Mouse (Mus musculus): ENCODE measurements around the gene Rnf150.
"Not testable (repeated sequence)": the region's sequence is repeated elsewhere in the genome, so short reads cannot be mapped to it uniquely, and the experiment has no call there.

Rnf150 gene

DNA sequence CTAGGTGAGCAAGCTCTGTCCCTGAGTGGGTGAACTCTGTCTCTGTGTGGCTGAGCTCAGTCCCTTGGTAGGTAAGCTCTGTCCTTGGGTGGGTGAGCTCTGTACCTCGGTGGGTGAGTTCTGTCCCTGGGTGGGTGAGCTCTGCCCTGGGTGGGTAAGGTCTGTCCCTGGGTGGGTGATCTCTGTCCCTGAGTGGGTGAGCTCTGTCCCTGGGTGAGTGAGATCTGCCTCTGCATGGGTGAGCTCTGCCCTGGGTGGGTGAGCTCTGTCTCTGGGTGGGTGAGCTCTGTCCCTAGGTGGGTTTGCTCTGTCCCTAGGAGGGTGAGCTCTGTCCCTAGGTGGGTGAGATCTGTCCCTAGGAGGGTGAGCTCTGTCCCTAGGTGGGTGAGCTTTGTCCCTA lies 213.5 kb downstream of the Rnf150 start:
- DNase-seq (ENCODE audit: extremely low read depth, low read depth) = no peak

DNA sequence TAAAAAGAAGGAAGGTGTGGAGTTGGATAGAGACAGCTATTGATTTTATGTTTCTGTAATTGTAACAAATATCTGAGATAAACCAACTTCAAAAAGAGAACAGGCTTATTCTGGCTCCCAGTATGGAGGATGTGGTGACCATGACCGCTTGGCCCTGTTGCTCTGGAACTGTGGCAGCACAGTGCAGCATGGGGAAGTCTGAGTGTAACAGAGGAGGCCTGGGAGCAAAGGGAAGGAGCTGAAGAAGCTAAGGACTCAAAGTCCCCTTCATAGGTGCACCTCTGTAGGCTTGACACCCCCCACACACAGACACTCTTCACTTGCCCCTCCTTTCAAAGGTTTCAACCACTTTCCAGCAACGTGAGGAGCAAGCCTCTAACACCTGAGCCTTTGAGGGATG lies 214.2 kb downstream of the Rnf150 start:
- no peak for DNase-seq (ENCODE audit: extremely low read depth, low read depth)

DNA sequence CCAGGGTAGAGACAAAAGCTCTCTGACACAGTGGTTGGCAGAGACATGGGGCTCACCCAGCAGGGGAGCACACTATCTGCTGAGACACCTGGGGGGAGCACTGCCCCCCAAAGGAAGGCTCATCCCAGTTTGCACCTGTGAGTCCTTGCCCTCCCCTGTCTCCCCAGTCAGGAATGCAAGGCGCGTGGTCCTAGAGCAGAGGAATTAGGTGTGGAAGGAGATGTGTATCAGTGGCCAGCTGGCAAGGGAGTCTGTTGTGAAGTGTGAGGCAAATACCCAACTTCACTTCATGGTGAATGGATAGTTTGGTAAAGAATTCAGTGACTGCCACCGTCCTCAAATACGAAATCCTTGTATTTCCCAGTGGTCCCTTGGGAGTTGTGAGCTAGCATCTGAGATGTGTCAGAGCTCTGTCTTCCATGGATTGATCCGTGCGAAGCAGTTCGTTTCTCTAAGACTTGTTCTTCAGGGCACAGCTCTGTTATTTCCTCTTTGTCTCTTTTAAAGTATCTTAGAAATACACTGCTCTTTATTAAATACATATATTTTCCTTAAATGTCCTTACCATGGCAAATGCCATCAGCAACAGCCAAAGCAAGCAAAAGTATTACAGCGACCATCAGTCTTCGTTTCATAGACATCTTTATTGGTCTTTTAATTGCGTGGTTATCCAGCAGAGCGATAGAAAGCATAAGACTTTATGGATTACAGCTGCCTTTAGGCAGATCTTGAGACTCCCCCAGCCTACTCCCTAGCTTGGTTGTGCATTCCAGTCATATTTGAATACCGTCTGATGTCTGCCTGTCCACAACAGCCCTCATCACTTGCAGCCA lies 215.8 kb downstream of the Rnf150 start:
- DNase-seq (ENCODE audit: extremely low read depth, low read depth) = no peak

DNA sequence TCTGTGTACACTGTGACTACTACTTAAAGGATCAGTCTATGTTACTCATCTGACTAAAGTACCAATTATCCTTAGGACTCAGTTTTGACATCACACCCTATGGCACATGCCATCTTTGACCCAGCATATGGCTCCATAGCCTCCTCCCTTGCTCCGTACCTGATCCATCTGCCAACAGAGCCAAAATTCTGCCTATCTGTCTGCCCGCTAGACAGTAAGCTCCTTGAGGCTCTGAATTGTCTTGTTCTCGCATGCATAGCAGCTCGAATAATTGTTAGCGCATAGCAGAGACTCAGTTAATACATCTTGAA lies 216.3 kb downstream of the Rnf150 start:
- DNase-seq (ENCODE audit: extremely low read depth, low read depth) = no peak

DNA sequence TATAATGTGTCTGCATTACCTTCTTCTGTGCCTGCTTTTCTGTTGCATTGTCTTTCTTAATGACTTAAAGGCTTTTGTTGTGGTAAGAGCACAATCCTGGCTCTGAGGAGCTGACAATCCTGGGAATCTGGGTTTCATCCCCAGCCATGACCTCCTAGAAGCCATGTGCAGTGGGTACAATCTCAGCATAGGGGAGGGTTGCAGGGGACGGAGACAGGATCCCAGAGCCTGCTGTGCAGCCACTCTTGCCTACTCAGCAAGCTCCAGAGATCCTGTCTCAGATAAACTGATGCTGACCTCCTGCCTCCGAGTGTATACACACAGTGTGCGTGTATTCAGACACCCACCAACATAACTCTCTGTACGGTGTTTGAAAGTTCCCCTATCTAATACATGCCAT lies 218.1 kb downstream of the Rnf150 start:
- DNase-seq (ENCODE audit: extremely low read depth, low read depth) = no peak

DNA sequence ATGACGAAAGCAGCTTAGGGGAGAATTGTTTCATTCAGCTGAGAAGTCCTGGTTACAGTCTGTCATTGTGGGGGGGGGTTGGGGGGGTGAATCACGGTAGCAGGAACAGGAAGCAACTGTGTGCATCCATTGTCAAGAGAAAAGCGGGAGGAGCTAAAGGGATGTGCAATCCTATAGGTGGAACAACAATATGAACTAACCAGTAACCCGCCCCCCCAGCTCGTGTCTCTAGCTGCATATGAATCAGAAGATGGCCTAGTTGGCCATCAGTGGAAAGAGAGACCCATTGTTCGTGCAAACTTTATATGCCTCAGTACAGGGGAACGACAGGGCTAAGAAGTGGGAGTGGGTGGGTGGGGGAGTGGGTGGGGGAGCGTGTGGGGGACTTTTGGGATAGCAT lies 218.7 kb downstream of the Rnf150 start:
- DNase-seq (ENCODE audit: extremely low read depth, low read depth) = not testable (repeated sequence)

DNA sequence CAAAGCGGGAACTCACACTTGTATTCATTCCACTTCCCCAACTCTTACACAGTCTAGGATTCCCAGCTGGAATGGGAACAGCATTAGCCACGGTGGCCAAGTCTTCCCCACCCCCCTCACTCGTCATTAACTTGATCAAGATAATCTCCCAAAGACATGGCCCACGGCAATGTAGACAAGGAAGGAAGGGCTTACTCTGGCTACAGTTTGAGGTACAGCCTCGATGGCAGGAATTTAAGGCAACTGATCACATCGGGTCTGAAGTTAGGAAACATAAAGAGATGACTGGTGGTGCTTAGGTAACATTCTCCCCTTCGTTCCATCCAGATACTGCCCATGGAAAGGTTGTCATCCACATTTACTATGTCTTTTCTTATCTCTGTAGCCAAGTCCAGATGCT lies 219.1 kb downstream of the Rnf150 start:
- no peak for DNase-seq (ENCODE audit: extremely low read depth, low read depth)

DNA sequence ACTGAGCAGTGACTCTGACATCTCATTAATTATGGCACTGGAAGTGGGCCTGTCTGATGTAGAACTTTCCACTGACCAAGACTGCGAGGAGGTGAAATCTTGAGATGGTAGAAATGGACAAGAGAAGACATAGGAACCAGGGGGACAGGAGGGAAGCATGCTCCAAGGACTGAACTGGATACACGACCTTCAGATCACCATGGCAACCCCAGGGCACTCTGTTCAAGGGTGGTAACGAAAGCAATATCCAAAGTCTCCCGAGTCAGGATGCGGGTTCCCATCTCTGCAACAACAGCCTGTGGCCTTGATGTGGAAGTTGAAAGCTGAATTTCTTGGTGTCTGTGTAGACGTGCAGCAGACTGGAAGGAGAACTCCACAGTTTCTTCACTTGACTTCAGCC lies 220.3 kb downstream of the Rnf150 start:
- no peak for DNase-seq (ENCODE audit: extremely low read depth, low read depth)

DNA sequence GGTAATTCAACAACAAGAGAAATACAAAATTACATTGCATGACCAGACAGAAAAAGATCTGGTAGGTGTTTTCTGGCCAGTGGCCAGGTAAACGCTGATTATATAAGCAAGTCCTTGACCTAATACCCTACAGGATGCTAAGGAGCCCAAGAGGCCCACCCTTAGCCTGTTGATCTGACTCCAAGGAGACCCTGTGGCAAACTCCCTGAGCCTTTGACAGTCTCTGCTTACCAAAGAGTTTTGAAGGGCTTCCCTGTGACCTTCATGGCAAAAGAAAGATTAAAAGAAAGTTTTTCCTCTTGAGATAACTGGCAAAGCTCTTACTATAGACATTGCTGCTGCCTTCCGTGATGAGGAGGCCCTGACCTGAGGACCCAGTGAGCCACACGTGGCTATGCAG lies 222.4 kb downstream of the Rnf150 start:
- no peak for DNase-seq (ENCODE audit: extremely low read depth, low read depth)

DNA sequence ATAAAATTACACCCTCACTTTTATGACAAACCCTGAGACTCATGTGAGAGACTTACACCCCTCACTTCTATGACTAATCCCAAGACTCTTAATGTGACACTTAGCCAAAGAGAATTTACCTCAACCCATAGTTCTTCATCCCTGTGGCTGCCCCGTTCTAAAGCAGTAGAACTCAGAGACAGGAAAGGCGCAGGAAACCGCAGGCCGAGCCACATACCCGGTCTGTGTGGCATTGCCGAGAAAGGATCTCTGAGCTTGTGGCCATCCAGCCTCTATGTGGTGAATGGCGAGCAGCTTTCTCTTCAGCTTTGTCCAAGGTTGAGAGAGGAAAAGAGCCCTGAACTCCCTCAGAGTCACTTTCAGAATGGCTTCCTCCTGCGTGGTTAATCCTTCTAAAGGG lies 223.5 kb downstream of the Rnf150 start:
- DNase-seq (ENCODE audit: extremely low read depth, low read depth) = no peak

DNA sequence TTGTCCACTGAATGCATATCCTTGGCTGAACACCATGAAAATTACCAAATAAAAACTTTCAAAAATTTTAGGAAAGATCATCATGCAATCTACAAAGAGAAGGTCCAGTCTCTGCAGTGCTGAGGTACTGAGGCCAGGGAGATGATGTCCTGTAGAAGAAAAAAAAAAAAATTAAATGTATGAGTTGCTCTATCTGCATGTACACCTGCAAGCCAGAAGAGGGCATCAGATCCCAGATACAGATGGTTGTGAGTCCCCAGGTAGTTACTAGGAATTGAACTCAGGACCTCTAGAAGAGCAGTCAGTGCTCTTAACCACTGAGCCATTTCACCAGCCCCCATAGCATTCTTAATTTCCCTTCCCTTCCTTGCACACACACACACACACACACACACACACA lies 224.4 kb downstream of the Rnf150 start:
- no peak for DNase-seq (ENCODE audit: extremely low read depth, low read depth)

DNA sequence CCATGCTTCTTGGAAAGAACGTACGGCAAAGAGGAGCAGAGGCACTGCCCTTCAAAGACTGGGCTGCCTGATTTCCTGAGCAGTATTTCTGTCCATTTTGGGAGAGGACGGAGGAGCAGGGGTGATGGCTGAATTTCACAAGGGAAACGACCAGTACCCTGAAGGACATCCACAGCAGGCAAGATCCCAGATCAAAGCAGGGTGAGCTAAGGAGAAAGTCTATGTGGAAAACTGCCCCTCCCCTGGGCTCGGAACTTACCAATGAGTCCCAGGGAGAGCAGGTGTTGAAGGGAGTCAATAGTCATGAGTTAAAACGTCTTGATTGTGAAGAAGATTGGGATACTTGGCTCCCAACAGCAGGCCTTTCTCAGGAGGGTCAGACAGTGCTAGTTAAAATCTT lies 225.0 kb downstream of the Rnf150 start:
- DNase-seq (ENCODE audit: extremely low read depth, low read depth) = no peak

DNA sequence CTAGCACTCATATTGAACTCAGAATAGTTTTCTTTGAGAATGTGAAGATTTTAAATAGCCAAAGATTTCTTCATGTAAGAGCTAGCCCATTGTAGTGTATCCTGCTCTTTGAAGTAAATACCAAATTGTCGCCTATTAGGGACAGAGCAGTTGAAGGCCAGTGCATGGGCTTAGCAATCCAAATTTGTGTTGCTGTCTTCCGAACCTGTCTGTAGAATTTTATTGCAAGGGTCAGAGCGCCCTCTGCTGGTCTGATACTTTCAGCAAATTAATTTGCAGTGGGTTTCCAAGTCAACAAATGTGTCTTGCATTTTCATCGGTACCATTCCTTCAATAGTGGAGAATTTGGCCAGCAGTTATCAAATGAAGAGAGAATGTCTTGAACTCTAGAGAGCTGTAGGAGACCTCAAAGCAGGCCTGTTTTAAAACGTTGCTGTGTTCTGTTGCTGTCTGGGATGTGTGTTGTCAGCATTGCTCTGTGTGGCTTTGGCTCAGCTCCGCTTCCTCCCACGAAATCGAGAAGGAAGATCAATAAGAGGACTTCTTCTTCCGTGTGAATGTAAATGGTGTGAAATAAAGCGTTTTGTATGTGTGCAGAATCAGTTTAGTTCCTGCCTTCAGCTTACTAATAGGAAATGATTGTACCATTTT lies 226.3 kb downstream of the Rnf150 start:
- peak; percentile 59 for DNase-seq (ENCODE audit: extremely low read depth, low read depth)

DNA sequence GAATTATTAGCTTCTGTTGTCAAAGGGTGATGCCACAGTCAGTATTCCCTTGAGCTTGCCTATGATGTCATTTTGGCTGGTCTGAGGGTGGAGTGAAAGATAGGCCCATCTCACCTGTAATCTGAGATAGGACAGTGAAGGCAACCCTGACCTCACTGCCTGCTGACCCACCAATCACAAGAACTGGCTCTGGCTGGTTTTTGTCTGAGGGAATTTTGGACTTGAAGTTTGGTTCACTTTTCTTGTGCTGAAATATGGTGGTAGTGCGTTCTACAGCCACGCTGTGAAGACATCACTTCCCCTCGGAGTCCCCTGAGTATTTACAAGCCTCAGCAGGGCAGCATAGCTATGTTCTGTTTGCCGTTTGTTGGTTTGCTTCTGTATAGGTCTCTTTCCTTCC lies 227.3 kb downstream of the Rnf150 start:
- DNase-seq (ENCODE audit: extremely low read depth, low read depth) = no peak

DNA sequence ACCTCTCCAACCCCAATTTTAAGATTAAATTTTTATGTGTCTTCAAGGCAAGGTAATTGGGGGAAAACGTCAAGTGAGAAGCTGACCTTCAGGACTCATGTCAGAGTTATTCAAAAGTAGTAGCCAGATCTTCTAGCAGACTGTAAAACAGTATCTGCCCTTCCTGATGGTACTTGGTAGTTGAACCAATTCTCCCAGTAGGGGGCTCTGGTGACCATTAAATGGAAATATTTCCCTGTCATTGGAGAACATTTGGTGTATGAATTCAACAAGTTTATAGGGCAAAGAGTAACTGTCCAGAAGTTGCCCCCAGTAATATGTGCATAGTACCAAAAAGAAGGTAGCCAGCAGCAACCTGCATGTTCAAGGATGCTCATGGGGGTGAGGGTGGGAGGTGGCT lies 236.9 kb downstream of the Rnf150 start:
- no peak for DNase-seq (ENCODE audit: extremely low read depth, low read depth)

DNA sequence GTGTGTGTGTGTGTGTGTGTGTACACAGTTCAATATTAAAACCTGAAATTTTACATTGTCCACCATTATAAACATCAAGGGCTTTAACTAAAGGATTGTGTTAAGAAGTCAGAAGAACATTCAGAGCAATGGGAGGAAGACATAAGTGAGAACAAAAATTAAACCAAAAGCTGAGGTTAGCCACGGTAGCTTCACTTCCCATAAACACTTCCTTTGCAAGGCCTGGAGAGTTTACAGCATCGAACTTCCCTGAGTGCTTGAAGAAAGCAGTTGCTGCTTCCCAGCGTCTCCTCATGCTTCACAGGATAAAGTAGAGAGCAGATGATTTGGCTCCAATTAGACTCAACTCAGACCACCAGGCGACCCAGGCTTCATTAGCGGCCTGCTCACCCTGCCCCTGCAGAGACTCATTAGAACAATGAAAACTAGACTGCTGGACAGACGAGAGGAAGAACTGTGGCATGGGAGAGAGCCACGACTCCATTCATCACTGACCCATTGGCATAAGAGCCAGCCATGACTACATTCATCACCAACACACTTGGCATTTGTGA lies 239.9 kb downstream of the Rnf150 start:
- DNase-seq (ENCODE audit: extremely low read depth, low read depth) = no peak

DNA sequence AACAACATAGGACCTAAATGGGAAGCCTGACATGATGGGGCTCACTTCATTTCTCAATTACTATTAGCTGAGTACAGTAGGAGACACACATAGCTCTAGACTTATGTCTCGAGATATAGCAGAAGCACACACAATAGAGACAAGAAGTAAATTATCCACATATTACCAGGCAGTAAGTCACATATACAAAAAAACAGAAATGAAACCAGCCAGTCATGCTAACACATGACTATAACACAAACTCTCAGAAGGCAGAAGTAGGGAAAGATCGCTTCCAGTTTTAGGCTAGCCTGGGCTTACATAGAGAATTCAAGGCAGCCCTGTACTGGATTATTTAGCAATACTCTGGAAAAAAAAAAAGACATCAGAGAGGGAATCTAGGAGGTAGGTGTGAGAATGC lies 240.8 kb downstream of the Rnf150 start:
- no peak for DNase-seq (ENCODE audit: extremely low read depth, low read depth)

DNA sequence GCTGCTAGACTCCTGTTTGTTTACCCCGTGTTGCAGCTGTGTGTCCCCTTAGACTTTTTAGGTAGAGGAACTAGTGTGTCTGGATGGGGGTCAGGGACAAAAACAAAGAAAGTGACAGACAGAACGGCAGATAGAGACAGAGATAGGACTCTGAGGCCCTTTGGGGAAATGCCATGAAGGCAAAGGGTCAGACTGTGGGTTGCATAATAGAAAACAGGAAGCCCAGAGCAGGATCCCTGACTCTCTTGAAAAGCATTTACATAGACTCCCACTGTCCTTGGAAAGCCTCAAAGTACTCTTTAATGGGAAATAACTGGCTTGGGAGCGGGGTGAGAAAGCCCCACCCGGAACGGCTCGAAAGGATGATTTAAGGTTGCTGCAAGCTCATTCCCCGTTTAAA lies 246.6 kb downstream of the Rnf150 start:
- no peak for DNase-seq (ENCODE audit: extremely low read depth, low read depth)

DNA sequence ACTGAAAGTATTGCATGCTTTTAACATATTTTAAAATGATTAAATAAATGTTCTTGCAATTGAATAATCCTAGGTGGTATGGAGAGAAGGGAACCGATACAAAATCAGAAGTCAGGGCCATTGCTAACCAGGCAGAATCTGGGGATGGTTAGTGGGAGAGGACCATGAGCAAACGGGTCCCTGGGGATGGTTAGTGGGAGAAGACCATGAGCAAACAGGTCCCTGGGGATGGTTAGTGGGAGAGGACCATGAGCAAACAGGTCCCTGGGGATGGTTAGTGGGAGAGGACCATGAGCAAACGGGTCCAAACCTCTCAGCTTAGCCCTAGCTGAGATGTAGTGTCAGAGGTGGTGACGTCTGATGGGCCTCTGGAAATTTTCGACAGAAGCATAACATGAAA lies 247.0 kb downstream of the Rnf150 start:
- no peak for DNase-seq (ENCODE audit: extremely low read depth, low read depth)

DNA sequence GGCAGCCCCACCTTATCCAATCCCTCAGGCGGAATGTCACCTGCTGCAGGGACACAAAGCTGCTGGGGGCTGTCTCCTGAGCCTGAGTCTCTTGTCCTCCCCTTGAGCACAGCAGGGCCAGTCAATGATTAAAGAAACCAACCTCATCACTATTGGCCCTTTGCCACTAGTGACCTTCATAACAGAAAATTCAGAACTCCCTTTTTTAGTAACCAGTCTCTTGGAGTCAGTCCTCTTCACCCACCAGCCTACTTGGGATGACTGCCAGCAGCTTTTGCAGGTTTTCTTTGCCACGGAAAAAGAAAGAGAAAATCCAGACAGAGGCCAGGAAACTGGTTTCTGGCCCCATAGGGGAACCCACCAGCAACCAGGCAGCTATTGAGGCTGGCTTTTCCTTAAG lies 271.9 kb downstream of the Rnf150 start:
- DNase-seq (ENCODE audit: extremely low read depth, low read depth) = no peak

DNA sequence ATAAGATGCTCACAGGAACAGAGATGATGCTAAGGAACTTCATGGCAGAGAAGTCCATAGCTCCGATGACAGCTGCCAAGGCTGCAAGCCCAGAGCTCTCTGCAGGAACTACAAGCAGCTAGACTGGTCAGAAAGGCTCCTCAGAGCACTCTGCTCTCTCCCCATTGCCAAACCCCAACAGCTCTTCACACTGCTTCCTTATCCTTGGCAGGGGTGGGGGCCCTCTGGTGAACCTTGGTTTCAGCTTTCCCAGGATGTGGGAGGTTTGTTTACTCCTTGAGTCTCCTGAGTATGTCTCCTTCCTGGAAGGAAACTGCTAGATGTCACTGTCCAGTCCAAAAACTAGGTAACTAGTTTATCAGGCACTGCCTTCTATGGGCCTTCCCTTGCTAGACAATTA lies 276.9 kb downstream of the Rnf150 start:
- no peak for DNase-seq (ENCODE audit: extremely low read depth, low read depth)

DNA sequence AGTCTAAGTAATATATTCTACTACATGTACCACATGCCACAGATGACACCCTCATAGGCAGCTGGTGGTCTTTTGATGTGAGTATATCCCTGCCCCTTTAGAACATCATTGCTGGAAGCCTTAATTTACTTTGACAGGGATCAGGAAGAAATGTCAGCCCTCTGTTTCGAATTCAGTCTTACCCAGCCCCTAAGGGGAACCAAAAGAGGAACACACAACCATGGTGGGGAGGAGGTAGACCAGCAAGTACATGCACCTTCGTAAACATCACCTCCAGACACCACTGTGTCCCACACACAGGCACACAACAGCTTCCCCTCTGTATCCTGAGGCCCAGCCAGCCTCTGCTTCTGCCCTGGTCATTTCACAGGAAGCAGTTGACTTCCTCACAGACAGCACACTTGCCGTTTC lies 277.6 kb downstream of the Rnf150 start:
- DNase-seq (ENCODE audit: extremely low read depth, low read depth) = no peak

Data from MEL-GATA-1-ER (cell line).